Mouse (Mus musculus) cerebellum, adult (tissue): Measurements from ENCODE around the gene Cnbd2.

Experiments used
- ATAC-seq: cut with Nextera tagmentation; 2 replicates; pipeline ENCODE4 v1.9.2; 2017; ENCODE audit warnings: mild to moderate bottlenecking, moderate library complexity, mixed read lengths; ENCODE audit not compliant: insufficient number of reproducible peaks, low FRiP score, low TSS enrichment

Gene Cnbd2

GRCm38 (mm10) chr2:156312297-156312897 lies at the start of gene Cnbd2, which contains the start of gene Scand1:
Cnbd2 (plus strand) TSS chr2:156312299.
Scand1 (minus strand) TSS chr2:156312704.
- ATAC-seq = peak; percentile 89

GRCm38 (mm10) chr2:156263204-156263893 lies 48.8 kb upstream of the Cnbd2 start:
- ATAC-seq = no peak

- ATAC-seq = no peak
Measured at GRCm38 (mm10) chr2:156267636-156268035, 44.5 kb upstream of the Cnbd2 start.

- no peak for ATAC-seq
Measured at GRCm38 (mm10) chr2:156272553-156272952, 39.5 kb upstream of the Cnbd2 start.

GRCm38 (mm10) chr2:156278226-156279017 lies 33.7 kb upstream of the Cnbd2 start:
- ATAC-seq = no peak; the same call in 1 of the 2 replicates

- ATAC-seq = no peak
Measured at GRCm38 (mm10) chr2:156281227-156281626, 30.9 kb upstream of the Cnbd2 start.

- no peak for ATAC-seq
Measured at GRCm38 (mm10) chr2:156285161-156285560, 26.9 kb upstream of the Cnbd2 start.

GRCm38 (mm10) chr2:156286733-156287132 lies 25.4 kb upstream of the Cnbd2 start:
- ATAC-seq = no peak

- no peak for ATAC-seq
Measured at GRCm38 (mm10) chr2:156288222-156288621, 23.9 kb upstream of the Cnbd2 start.

- ATAC-seq = peak; percentile 56; the same call in 1 of the 2 replicates
Measured at GRCm38 (mm10) chr2:156289552-156290160, 22.4 kb upstream of the Cnbd2 start.

GRCm38 (mm10) chr2:156291998-156292397 lies 20.1 kb upstream of the Cnbd2 start:
- ATAC-seq = no peak

- ATAC-seq = no peak
Measured at GRCm38 (mm10) chr2:156295601-156296063, 16.5 kb upstream of the Cnbd2 start.

- ATAC-seq = no peak
Measured at GRCm38 (mm10) chr2:156296190-156296589, 15.9 kb upstream of the Cnbd2 start.

GRCm38 (mm10) chr2:156297653-156298052 lies 14.4 kb upstream of the Cnbd2 start:
- ATAC-seq = no peak

GRCm38 (mm10) chr2:156298458-156298857 lies 13.6 kb upstream of the Cnbd2 start:
- no peak for ATAC-seq

GRCm38 (mm10) chr2:156302063-156302462 lies 10.0 kb upstream of the Cnbd2 start:
- ATAC-seq = no peak

GRCm38 (mm10) chr2:156304351-156304750 lies 7.7 kb upstream of the Cnbd2 start:
- no peak for ATAC-seq

GRCm38 (mm10) chr2:156305818-156306217 lies 6.3 kb upstream of the Cnbd2 start:
- ATAC-seq = no peak

- no peak for ATAC-seq
Measured at GRCm38 (mm10) chr2:156307261-156307660, 4.8 kb upstream of the Cnbd2 start.

- ATAC-seq = no peak
Measured at GRCm38 (mm10) chr2:156309948-156310347, 2.2 kb upstream of the Cnbd2 start.

- no peak for ATAC-seq
Measured at GRCm38 (mm10) chr2:156310455-156310854, 1.6 kb upstream of the Cnbd2 start.
